Mouse (Mus musculus) testis, adult 2 months (tissue): ENCODE measurements at regions not wholly inside any gene's neighbourhood (a gene's known extent, or its start where the extent isn't known, plus 50 kb on each side); places are given as distances from the start of the nearest gene placed in this dataset.

Source experiments
- CTCF ChIP-seq: fragments of 200-500 bp; IDR thresholded peaks from 2 replicates; pipeline ENCODE4 v1.5.1; 2012; ENCODE audit warnings: low read depth, mild to moderate bottlenecking, inconsistent platforms, low read length, moderate library complexity; ENCODE audit not compliant: control insufficient read depth, insufficient read depth, insufficient replicate concordance
- POLR2A ChIP-seq: fragments of 200-500 bp; IDR thresholded peaks from 2 replicates; pipeline ENCODE4 v1.6.1; 2012; ENCODE audit warnings: low read depth, mild to moderate bottlenecking, inconsistent platforms, low read length, moderate library complexity; ENCODE audit not compliant: control insufficient read depth

DNA sequence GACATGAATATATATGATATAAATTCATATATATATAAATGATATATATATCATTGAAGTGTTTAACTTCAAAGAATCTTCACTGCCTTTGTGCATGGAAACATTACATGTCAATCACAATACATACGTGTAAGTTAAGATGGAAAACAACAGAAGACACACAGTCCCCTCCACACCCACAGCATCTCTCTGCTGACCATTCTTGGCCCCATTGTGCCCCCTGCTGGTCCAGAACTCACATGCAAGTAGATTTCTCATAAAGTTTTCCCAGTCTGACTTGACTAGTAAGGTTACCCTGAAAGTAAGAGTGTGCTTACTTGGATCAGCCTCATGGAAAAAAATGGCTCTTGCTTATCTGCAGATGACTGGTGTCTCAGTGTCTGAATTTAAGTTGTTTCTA, 926.3 kb upstream of the Zfp386 start:
- TF ChIP-seq POLR2A = no peak
- no peak for TF ChIP-seq CTCF
